Mouse (Mus musculus): ENCODE data around the gene Tkt. TPM values are rescaled to one million over a fixed set of nuclear protein-coding genes. Genes with fewer than 3 reads are reported as not detected.
"Not testable (repeated sequence)": the region's sequence is repeated elsewhere in the genome, so short reads cannot be mapped to it uniquely, and the experiment has no call there.

The Tkt gene
- total RNA-seq, 2 experiments from 2014 or later = 160 to 180 TPM

GRCm38 (mm10) chr14:30575791-30576190, 27.6 kb downstream of the Tkt start:
- DNase-seq (ENCODE audit: extremely low spot score in 1 of 2, low spot score in 2 of 2) = no peak
- TF ChIP-seq CTCF (IDR thresholded peaks at IDR 0.05) = no peak
- Histone ChIP-seq H3K4me3 (no peak overlapping the region), H3K27ac (no peak overlapping the region)
- intact Hi-C loops (cut with DNase I) = no loop called here

- DNase-seq (ENCODE audit: extremely low spot score in 1 of 2, low spot score in 2 of 2) = no peak
- intact Hi-C loops (cut with DNase I) = no loop called here
- no peak overlapping the region for H3K4me3 ChIP-seq
- no peak overlapping the region for H3K27ac ChIP-seq
- TF ChIP-seq CTCF (IDR thresholded peaks at IDR 0.05) = no peak
Measured at GRCm38 (mm10) chr14:30576260-30576659, 28.1 kb downstream of the Tkt start.

GRCm38 (mm10) chr14:30577303-30578062, 29.3 kb downstream of the Tkt start:
- H3K4me3 ChIP-seq; H3K27ac ChIP-seq; DNase-seq (ENCODE audit: extremely low spot score in 1 of 2, low spot score in 2 of 2); intact Hi-C loops (cut with DNase I): not testable (repeated sequence)

GRCm38 (mm10) chr14:30579180-30579579, 31.0 kb downstream of the Tkt start:
- no peak for DNase-seq (ENCODE audit: extremely low spot score in 1 of 2, low spot score in 2 of 2)
- TF ChIP-seq CTCF (IDR thresholded peaks at IDR 0.05) = no peak
- no peak overlapping the region for H3K27ac ChIP-seq
- H3K4me3 ChIP-seq = no peak overlapping the region
- intact Hi-C loops (cut with DNase I) = no loop called here

- TF ChIP-seq CTCF (IDR thresholded peaks at IDR 0.05) = no peak
- intact Hi-C loops (cut with DNase I) = no loop called here
- DNase-seq (ENCODE audit: extremely low spot score in 1 of 2, low spot score in 2 of 2) = peak in 1 of 2 experiments; percentile 5
- Histone ChIP-seq H3K4me3 (no peak overlapping the region), H3K27ac (no peak overlapping the region)
Measured at GRCm38 (mm10) chr14:30579882-30580281, 31.7 kb downstream of the Tkt start.

GRCm38 (mm10) chr14:30581238-30581637, 33.1 kb downstream of the Tkt start:
- intact Hi-C loops (cut with DNase I) = no loop called here
- DNase-seq (ENCODE audit: extremely low spot score in 1 of 2, low spot score in 2 of 2) = peak in 1 of 2 experiments; percentile 4
- no peak overlapping the region for H3K4me3 ChIP-seq
- no peak for TF ChIP-seq CTCF (IDR thresholded peaks at IDR 0.05)
- H3K27ac ChIP-seq = no peak overlapping the region

- Histone ChIP-seq H3K4me3 (no peak overlapping the region), H3K27ac (no peak overlapping the region)
- no peak; the same call in none of the 2 replicates for TF ChIP-seq CTCF (IDR thresholded peaks at IDR 0.05)
- DNase-seq (ENCODE audit: extremely low spot score in 1 of 2, low spot score in 2 of 2) = peak in 1 of 2 experiments; percentile 5
- intact Hi-C loops (cut with DNase I) = no loop called here
Measured at GRCm38 (mm10) chr14:30584077-30584476, 35.9 kb downstream of the Tkt start.

- peak in 1 of 2 experiments; percentile 6 for DNase-seq (ENCODE audit: extremely low spot score in 1 of 2, low spot score in 2 of 2)
- intact Hi-C loops (cut with DNase I) = no loop called here
- no peak overlapping the region for H3K4me3 ChIP-seq
- TF ChIP-seq CTCF (IDR thresholded peaks at IDR 0.05) = no peak
- H3K27ac ChIP-seq = no peak overlapping the region
Measured at GRCm38 (mm10) chr14:30584497-30585251, 36.5 kb downstream of the Tkt start.

GRCm38 (mm10) chr14:30585323-30585722, 37.2 kb downstream of the Tkt start:
- peak; percentile 14 for TF ChIP-seq CTCF (IDR thresholded peaks at IDR 0.05)
- intact Hi-C loops (cut with DNase I) = no loop called here
- peak in 1 of 2 experiments; percentile 3 for DNase-seq (ENCODE audit: extremely low spot score in 1 of 2, low spot score in 2 of 2)
- Histone ChIP-seq H3K4me3 (no peak overlapping the region), H3K27ac (no peak overlapping the region)

GRCm38 (mm10) chr14:30586780-30587461, 38.8 kb downstream of the Tkt start:
- DNase-seq (ENCODE audit: extremely low spot score in 1 of 2, low spot score in 2 of 2) = no peak
- intact Hi-C loops (cut with DNase I) = no loop called here
- Histone ChIP-seq H3K4me3 (no peak overlapping the region), H3K27ac (no peak overlapping the region)
- TF ChIP-seq CTCF (IDR thresholded peaks at IDR 0.05) = no peak

- intact Hi-C loops (cut with DNase I) = loop anchor here (5.0 to 10.0 kb wide), 2 partner anchors 62 to 275 kb away; partner anchors contain the start of gene Rft1
- TF ChIP-seq CTCF (IDR thresholded peaks at IDR 0.05) = no peak
- no peak for DNase-seq (ENCODE audit: extremely low spot score in 1 of 2, low spot score in 2 of 2)
- H3K27ac ChIP-seq = no peak overlapping the region
- no peak overlapping the region for H3K4me3 ChIP-seq
Measured at GRCm38 (mm10) chr14:30590041-30590645, 42.0 kb downstream of the Tkt start.

Measured in left cerebral cortex, adult 2 months (tissue).